Comparison of ENCODE assay signal across 21 mouse cellular contexts in genomic region chr8:113051770-113052473, GRCm38 (mm10).
A peak's percentile ranks its signal among the peaks of the same experiment; 100 is the strongest.
DNase-seq lines count a peak whose midpoint lies in the region; ATAC-seq lines count a peak whose summit lies in the region.
"Had no signal": no experiment of that assay in that cellular context is flagged by ENCODE, and none has a peak within 500 bp of the region (broad histone marks: within the 10 kb centered on the region; RNA-seq: fewer than 3 reads in every experiment).

No protein-coding gene starts in this region.

- H3K9me3 ChIP-seq in forebrain, embryonic 16.5 days (ENCODE audit: control insufficient read depth, low read length), result no peaks in the 10 kb centered on the region
- H3K9me3 ChIP-seq in forebrain, embryonic 13.5 days (replicated peaks), result no peaks in the 10 kb centered on the region
- H3K9me3 ChIP-seq: embryonic facial prominence, embryonic 15.5 days; hindbrain, embryonic 13.5 days had no signal

- H3K9ac ChIP-seq in forebrain, embryonic 16.5 days (replicated peaks; ENCODE audit: low read depth, low read length), result no peak overlapping the region
- H3K9ac ChIP-seq in forebrain, embryonic 13.5 days, result no peak overlapping the region
- H3K9ac ChIP-seq: embryonic facial prominence, embryonic 15.5 days; hindbrain, embryonic 13.5 days had no signal

- intact Hi-C loops in left cerebral cortex, postnatal 25 days (cut with DNase I), result no loop called here

- ATAC-seq in forebrain, embryonic 16.5 days, result peak; percentile 67
- ATAC-seq in forebrain, embryonic 13.5 days, result no peak
- ATAC-seq: hindbrain, postnatal 0 days had no signal

- no peaks in the 10 kb centered on the region for H3K4me1 ChIP-seq in forebrain, embryonic 16.5 days (replicated peaks; ENCODE audit: control insufficient read depth, insufficient read depth, low read length)
- no peaks in the 10 kb centered on the region for H3K4me1 ChIP-seq in forebrain, embryonic 13.5 days
- H3K4me1 ChIP-seq: embryonic facial prominence, embryonic 15.5 days; heart, embryonic 10.5 days; hindbrain, embryonic 13.5 days had no signal

- H3K27ac ChIP-seq in forebrain, embryonic 16.5 days (ENCODE audit: low read length), result peak overlapping the region; percentile 31
- H3K27ac ChIP-seq in forebrain, embryonic 13.5 days, result no peak overlapping the region
- H3K27ac ChIP-seq: embryonic facial prominence, embryonic 15.5 days; heart, embryonic 10.5 days; hindbrain, embryonic 13.5 days; hindbrain, postnatal 0 days had no signal

- WGBS in forebrain, embryonic 16.5 days, result 65% methylated on average over 8 of the region's 8 CpGs
- WGBS in forebrain, embryonic 13.5 days, result 90% methylated on average over 8 of the region's 8 CpGs

- H3K4me2 ChIP-seq in forebrain, embryonic 16.5 days (ENCODE audit: low read length), result no peak overlapping the region
- H3K4me2 ChIP-seq in forebrain, embryonic 13.5 days, result no peak overlapping the region
- H3K4me2 ChIP-seq: embryonic facial prominence, embryonic 15.5 days; hindbrain, embryonic 13.5 days had no signal

- peak; percentile 3 to 4 for DNase-seq in left cerebral cortex, postnatal 25 days (ENCODE audit: low spot score in 2 of 2)
- no peak for DNase-seq in left cerebral cortex, adult 8-10 months (ENCODE audit: low spot score in 2 of 2)
- peak; percentile 8 for DNase-seq in right cerebral cortex, postnatal 4 days
- no peak for DNase-seq in right cerebral cortex, postnatal 14 days
- DNase-seq: adrenal gland, adult 2 months; adrenal gland, postnatal 25 days; cerebellum, adult 11 months; cerebellum, adult 8-10 months; cerebellum, postnatal 14 days; embryo, embryonic 11 days; gastrocnemius, postnatal 10 days; heart, adult 18-20 months; heart, postnatal 10 days had no signal

- H3K27me3 ChIP-seq in forebrain, embryonic 16.5 days (replicated peaks; ENCODE audit: control insufficient read depth, insufficient read depth, low read length), result no peaks in the 10 kb centered on the region
- no peaks in the 10 kb centered on the region for H3K27me3 ChIP-seq in forebrain, embryonic 13.5 days
- H3K27me3 ChIP-seq: CH12.LX; embryonic facial prominence, embryonic 15.5 days; hindbrain, embryonic 13.5 days had no signal

- no peak overlapping the region for H3K4me3 ChIP-seq in forebrain, embryonic 16.5 days (replicated peaks; ENCODE audit: low read length)
- no peak overlapping the region for H3K4me3 ChIP-seq in forebrain, embryonic 13.5 days
- H3K4me3 ChIP-seq: embryonic facial prominence, embryonic 15.5 days; erythroblast, embryonic 14.5 days; heart, embryonic 10.5 days; hindbrain, embryonic 13.5 days had no signal

- H3K36me3 ChIP-seq in forebrain, embryonic 16.5 days (ENCODE audit: control insufficient read depth, insufficient read depth), result no peaks in the 10 kb centered on the region
- H3K36me3 ChIP-seq in forebrain, embryonic 13.5 days (ENCODE audit: poor library complexity, severe bottlenecking), result no peaks in the 10 kb centered on the region
- H3K36me3 ChIP-seq: embryonic facial prominence, embryonic 15.5 days; heart, embryonic 10.5 days; hindbrain, embryonic 13.5 days had no signal

Comparison
In these comparisons a context has a peak if more than half of its experiments do, and no peak if none do; other contexts are left out.
1. DNase-seq: peak in left cerebral cortex, postnatal 25 days (2 of 2) and right cerebral cortex, postnatal 4 days (single experiment); none in left cerebral cortex, adult 8-10 months (0 of 2) and right cerebral cortex, postnatal 14 days (single experiment).